Mouse (Mus musculus) CD4-positive, CD25-positive, alpha-beta regulatory T cell, adult 2 months (primary cell): ENCODE data around the gene Appbp2.
A peak's percentile ranks its signal among the peaks of the same experiment; 100 is the strongest.
"Not testable (repeated sequence)": the region's sequence is repeated elsewhere in the genome, so short reads cannot be mapped to it uniquely, and the experiment has no call there.

Experiments used
- DNase-seq: peaks from one replicate; pipeline ENCODE4 v3.0.0-alpha.2; 2012; ENCODE audit warnings: low read depth, low spot score

Gene Appbp2

DNA sequence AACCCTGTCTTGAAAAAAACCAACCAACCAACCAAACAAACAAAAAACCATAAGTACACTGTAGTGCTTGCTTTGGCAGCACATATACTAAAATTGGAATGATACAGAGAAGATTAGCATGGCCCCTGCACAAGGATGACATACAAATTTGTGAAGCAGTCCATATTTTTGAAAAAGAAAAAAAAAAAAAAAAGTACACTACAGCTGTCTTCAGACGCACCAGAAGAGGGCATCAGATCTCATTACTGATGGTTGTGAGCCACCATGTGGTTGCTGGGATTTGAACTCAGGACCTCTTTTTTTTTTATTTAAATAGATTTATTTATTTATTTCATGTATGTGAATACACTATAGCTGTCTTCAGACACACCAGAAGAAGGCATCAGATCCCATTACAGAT lies 71.9 kb downstream of the Appbp2 start:
- not testable (repeated sequence) for DNase-seq

- no peak for DNase-seq
Measured at GRCm38 (mm10) chr11:85157301-85157700, 77.6 kb downstream of the Appbp2 start.

DNA sequence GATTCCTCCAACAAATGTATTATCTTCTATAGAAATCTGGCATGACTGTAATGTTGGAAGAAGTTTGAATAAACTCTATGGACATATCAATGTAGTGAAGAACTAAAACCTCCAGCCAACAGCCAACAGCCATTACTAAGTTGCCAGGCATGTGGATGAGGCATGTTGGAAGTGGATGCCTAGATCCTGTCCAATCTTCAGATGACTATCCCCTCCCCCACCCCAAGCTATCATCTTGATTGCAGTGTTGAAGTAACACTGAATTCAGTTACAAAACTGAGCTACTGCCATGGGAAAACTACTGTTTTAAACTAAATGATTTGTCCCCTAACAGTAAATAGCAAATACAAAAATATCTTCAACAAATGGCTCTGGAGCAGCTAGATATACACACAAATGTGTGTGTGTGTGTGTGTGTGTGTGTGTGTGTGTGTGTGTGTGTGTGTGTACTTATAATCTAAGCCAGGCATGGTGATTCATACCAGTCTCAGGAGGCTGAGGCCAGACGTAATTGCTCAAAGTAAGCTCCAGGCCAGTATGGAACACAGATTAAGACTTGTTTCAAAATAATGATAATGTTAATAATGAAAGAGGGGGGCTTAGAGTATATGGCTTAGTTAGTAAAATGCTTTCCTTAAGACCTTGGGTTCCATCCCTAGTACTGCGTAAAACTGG lies 82.5 kb downstream of the Appbp2 start:
- no peak for DNase-seq

DNA sequence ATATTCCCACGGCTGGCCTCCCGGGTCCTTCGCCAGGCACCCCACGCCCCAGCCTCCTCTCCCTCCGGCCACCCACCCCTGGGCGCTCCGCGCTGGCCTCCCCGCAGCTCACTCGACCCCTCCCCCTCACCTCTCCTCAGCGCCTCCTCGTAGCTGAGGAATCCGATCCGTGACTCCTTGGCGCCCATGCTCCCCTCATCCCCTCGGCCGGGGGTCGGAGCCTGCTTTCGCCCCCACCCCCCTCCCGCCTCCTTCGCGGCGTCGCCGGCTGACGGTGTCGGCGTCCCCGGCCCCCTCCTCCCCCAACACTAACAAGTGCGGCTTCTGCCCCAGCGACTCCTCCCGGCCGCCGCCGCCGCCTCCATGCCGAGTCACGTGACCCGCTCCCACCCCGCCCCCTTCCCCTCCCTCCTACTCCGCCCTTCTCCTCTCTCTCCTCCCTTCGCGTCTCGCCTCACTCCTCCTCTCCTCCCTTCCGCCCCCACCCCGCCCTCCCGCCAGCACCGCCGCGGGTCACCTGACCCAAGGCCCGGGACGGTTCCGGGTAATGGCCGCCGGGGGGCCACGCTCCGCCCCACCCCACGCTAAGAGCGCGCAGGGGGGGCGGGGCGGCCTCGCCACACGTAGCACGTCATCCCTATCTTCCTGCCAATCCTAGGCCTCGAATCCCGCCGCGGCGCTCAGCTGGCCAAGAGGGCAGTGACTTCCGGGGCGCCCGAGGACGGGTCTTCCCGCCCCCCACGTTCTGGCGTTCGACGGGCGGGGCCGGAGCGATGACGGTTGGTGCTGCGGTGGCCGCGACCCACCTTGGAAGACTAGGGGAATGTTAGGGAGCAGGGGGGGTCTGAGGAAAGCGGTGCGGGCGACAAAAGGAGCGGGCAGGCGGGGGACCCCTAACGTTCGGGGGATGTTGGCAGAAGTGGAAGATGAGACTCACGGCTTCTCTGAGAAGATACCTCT lies 95.1 kb downstream of the Appbp2 start, which contains the start of gene Usp32:
Gene Usp32, minus strand, starts transcription at position 581 of the 960 bp plus-strand sequence.
- peak; percentile 99 for DNase-seq

DNA sequence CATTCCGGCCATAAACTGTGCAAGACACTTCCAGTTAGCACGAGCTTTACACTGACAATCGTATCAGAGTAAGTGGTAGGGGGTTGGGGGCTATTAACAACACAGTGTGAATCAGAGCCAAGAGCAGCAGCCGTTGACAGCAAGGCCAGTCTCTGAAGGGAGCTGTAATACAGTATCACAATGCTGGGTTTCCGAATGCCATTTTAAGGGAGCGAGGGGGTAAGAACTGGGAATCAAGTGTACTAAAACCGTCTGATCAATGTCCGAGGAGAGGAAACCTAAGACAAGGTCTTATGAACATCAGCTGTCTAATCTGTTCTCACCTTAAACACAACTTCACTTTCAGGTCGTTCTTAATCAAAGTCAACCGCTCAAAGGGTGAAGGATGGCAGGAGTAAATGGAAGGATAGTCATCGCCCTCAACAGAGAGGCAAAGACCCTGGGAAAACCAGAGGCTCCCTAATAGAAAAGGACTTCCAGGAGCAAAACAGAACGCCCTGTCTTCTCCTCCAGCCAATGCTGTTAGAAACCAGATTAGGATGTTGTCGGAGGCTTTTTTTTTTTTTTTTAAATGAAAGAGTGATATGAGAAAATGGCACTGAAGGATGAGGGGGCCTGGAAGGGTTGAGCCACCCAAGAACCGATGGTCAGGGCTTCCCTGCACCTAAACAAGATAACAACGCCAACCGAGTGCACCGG lies 96.0 kb downstream of the Appbp2 start:
- DNase-seq, result no peak
